Mouse (Mus musculus) hindbrain, embryonic 11.5 days (tissue): ENCODE results near the gene Ica1. TPM values are rescaled to one million over a fixed set of nuclear protein-coding genes. Genes with fewer than 3 reads are reported as not detected.

Experiments used
- ATAC-seq: fragments of 200-750 bp; cut with Nextera tagmentation; 2 replicates; pipeline ENCODE4 v1.8.0; 2017; ENCODE audit warnings: mild to moderate bottlenecking, moderate TSS enrichment, moderate library complexity; ENCODE audit not compliant: low FRiP score
- DNase-seq: peaks from one replicate; pipeline ENCODE4 v3.0.0-alpha.2; 2015; ENCODE audit warnings: low spot score
- H3K27ac ChIP-seq: fragments of 300-500 bp; sonication (generic); 2 replicates; pipeline ENCODE4 v1.5.1; 2014; ENCODE audit warnings: mild to moderate bottlenecking, low read depth, low read length
- H3K27me3 ChIP-seq: fragments of 300-500 bp; sonication (generic); 2 replicates; pipeline ENCODE4 v1.6.1; 2014; ENCODE audit warnings: mild to moderate bottlenecking, low read length, moderate library complexity, mixed read lengths; ENCODE audit not compliant: control insufficient read depth, insufficient read depth
- H3K36me3 ChIP-seq: fragments of 300-500 bp; sonication (generic); 2 replicates; pipeline ENCODE4 v1.6.1; 2014; ENCODE audit warnings: mild to moderate bottlenecking, low read length, moderate library complexity, mixed read lengths; ENCODE audit not compliant: control insufficient read depth, insufficient read depth
- H3K4me1 ChIP-seq: fragments of 300-500 bp; sonication (generic); replicated peaks from 2 replicates; pipeline ENCODE4 v1.6.1; 2014; ENCODE audit warnings: low read length, mixed read lengths; ENCODE audit not compliant: control insufficient read depth, insufficient read depth
- H3K4me2 ChIP-seq: fragments of 300-500 bp; sonication (generic); replicated peaks from 2 replicates; pipeline ENCODE4 v1.6.1; 2014; ENCODE audit warnings: mild to moderate bottlenecking, low read depth, low read length
- H3K4me3 ChIP-seq: fragments of 300-500 bp; sonication (generic); 2 replicates; pipeline ENCODE4 v1.5.1; 2014; ENCODE audit warnings: low read depth, low read length
- H3K9ac ChIP-seq: fragments of 300-500 bp; sonication (generic); 2 replicates; pipeline ENCODE4 v1.6.1; 2014; ENCODE audit warnings: low read depth, low read length
- H3K9me3 ChIP-seq: fragments of 300-500 bp; sonication (generic); 2 replicates; pipeline ENCODE4 v1.6.1; 2016; ENCODE audit warnings: low read length; ENCODE audit not compliant: control insufficient read depth
- WGBS: fragments of 180-500 bp; shearing (Covaris S2); extraction: QIAGEN DNeasy Blood & Tissue Kit; methylation state at CpG from one replicate; pipeline ENCODE4 v1.1.7; 2014; 5-methylcytosine and 5-hydroxymethylcytosine counted together
- polyA plus RNA-seq: library from polyadenylated mRNA; unstranded; fragments of >200 nt; fragmentation: Nextera tagmentation; extraction: Ambion mirVana; gene quantifications from 2 replicates; pipeline ENCODE4 v1.2.1, GENCODE M21; 2014

Gene Ica1
- polyA plus RNA-seq, 1 experiment from 2014 or later: 23.3 TPM

- no peaks in the 10 kb centered on the region for H3K9me3 ChIP-seq
- H3K27me3 ChIP-seq: no peaks in the 10 kb centered on the region
- no peak overlapping the region for H3K9ac ChIP-seq
- no peaks in the 10 kb centered on the region for H3K36me3 ChIP-seq
- DNase-seq: no peak
- no peak overlapping the region for H3K4me2 ChIP-seq
- H3K27ac ChIP-seq: no peak overlapping the region
- no peaks in the 10 kb centered on the region for H3K4me1 ChIP-seq
- ATAC-seq: peak; percentile 27; the same call in 1 of the 2 replicates
- no peak overlapping the region for H3K4me3 ChIP-seq
These were observed 41.8 kb downstream of the Ica1 start for GRCm38 (mm10) chr6:8736493-8736820.

GRCm38 (mm10) chr6:8735657-8736492 is 42.4 kb downstream of the Ica1 start:
- ATAC-seq: peak; percentile 78
- 67% methylated on average over 8 of the region's 8 CpGs for WGBS

GRCm38 (mm10) chr6:8735044-8735443 is 43.2 kb downstream of the Ica1 start:
- DNase-seq: no peak
- Histone ChIP-seq H3K4me1 (no peaks in the 10 kb centered on the region), H3K36me3 (no peaks in the 10 kb centered on the region), H3K9ac (no peak overlapping the region), H3K27me3 (no peaks in the 10 kb centered on the region), H3K27ac (no peak overlapping the region), H3K4me3 (no peak overlapping the region), H3K4me2 (no peak overlapping the region), H3K9me3 (no peaks in the 10 kb centered on the region)
- 94% methylated on average over 3 of the region's 3 CpGs for WGBS
- ATAC-seq: no peak

More at GRCm38 (mm10) chr6:8735657-8736492, 42.4 kb downstream of the Ica1 start:
- no peak overlapping the region for H3K4me3 ChIP-seq
- H3K9ac ChIP-seq: no peak overlapping the region
- DNase-seq: peak; percentile 79
- no peaks in the 10 kb centered on the region for H3K36me3 ChIP-seq
- no peak overlapping the region for H3K4me2 ChIP-seq
- no peaks in the 10 kb centered on the region for H3K9me3 ChIP-seq
- no peaks in the 10 kb centered on the region for H3K27me3 ChIP-seq
- no peaks in the 10 kb centered on the region for H3K4me1 ChIP-seq
- no peak overlapping the region for H3K27ac ChIP-seq

GRCm38 (mm10) chr6:8732492-8732891 is 45.8 kb downstream of the Ica1 start:
- Histone ChIP-seq H3K4me2 (no peak overlapping the region), H3K4me1 (no peaks in the 10 kb centered on the region), H3K9ac (no peak overlapping the region), H3K4me3 (no peak overlapping the region), H3K27ac (no peak overlapping the region), H3K27me3 (no peaks in the 10 kb centered on the region), H3K36me3 (no peaks in the 10 kb centered on the region), H3K9me3 (no peaks in the 10 kb centered on the region)
- no peak for ATAC-seq
- no peak for DNase-seq
- WGBS: 72% methylated on average over 5 of the region's 5 CpGs

- DNase-seq: peak; percentile 54
These were observed 46.6 kb downstream of the Ica1 start for GRCm38 (mm10) chr6:8731656-8732191.

GRCm38 (mm10) chr6:8730433-8730832 is 47.9 kb downstream of the Ica1 start:
- no peaks in the 10 kb centered on the region for H3K27me3 ChIP-seq
- no peak for DNase-seq
- H3K27ac ChIP-seq: no peak overlapping the region
- H3K9me3 ChIP-seq: no peaks in the 10 kb centered on the region
- H3K4me2 ChIP-seq: no peak overlapping the region
- WGBS: 98% methylated on average over 2 of the region's 2 CpGs
- no peaks in the 10 kb centered on the region for H3K36me3 ChIP-seq
- ATAC-seq: no peak
- H3K4me3 ChIP-seq: no peak overlapping the region
- H3K9ac ChIP-seq: no peak overlapping the region
- no peaks in the 10 kb centered on the region for H3K4me1 ChIP-seq

More at GRCm38 (mm10) chr6:8731656-8732191, 46.6 kb downstream of the Ica1 start:
- Histone ChIP-seq H3K4me2 (no peak overlapping the region), H3K9ac (no peak overlapping the region), H3K36me3 (no peaks in the 10 kb centered on the region), H3K4me3 (no peak overlapping the region), H3K9me3 (no peaks in the 10 kb centered on the region), H3K4me1 (no peaks in the 10 kb centered on the region), H3K27me3 (no peaks in the 10 kb centered on the region), H3K27ac (no peak overlapping the region)
- ATAC-seq: peak; percentile 75
- WGBS: 38% methylated on average over 4 of the region's 4 CpGs

GRCm38 (mm10) chr6:8727806-8728205 is 50.5 kb downstream of the Ica1 start:
- Histone ChIP-seq H3K4me1 (no peaks in the 10 kb centered on the region), H3K36me3 (no peaks in the 10 kb centered on the region), H3K9me3 (no peaks in the 10 kb centered on the region), H3K27me3 (no peaks in the 10 kb centered on the region), H3K27ac (no peak overlapping the region), H3K4me3 (no peak overlapping the region), H3K9ac (no peak overlapping the region), H3K4me2 (no peak overlapping the region)
- DNase-seq: no peak
- 88% methylated on average over 8 of the region's 8 CpGs for WGBS
- ATAC-seq: no peak

- Histone ChIP-seq H3K4me3 (no peak overlapping the region), H3K9me3 (no peaks in the 10 kb centered on the region), H3K4me2 (no peak overlapping the region), H3K27me3 (no peaks in the 10 kb centered on the region), H3K9ac (no peak overlapping the region), H3K4me1 (no peaks in the 10 kb centered on the region), H3K27ac (no peak overlapping the region), H3K36me3 (no peaks in the 10 kb centered on the region)
- no peak for ATAC-seq
- DNase-seq: no peak
- WGBS: 97% methylated on average over 1 of the region's 1 CpGs
These were observed 52.7 kb downstream of the Ica1 start for GRCm38 (mm10) chr6:8725610-8726009.

- WGBS: 92% methylated on average over 2 of the region's 2 CpGs
- ATAC-seq: no peak
- H3K9me3 ChIP-seq: no peaks in the 10 kb centered on the region
- H3K36me3 ChIP-seq: no peaks in the 10 kb centered on the region
- DNase-seq: no peak
- H3K27ac ChIP-seq: no peak overlapping the region
- no peaks in the 10 kb centered on the region for H3K27me3 ChIP-seq
- H3K4me3 ChIP-seq: no peak overlapping the region
- H3K4me1 ChIP-seq: no peaks in the 10 kb centered on the region
- no peak overlapping the region for H3K4me2 ChIP-seq
- H3K9ac ChIP-seq: no peak overlapping the region
These were observed 58.6 kb downstream of the Ica1 start for GRCm38 (mm10) chr6:8719692-8720091.
